Mouse (Mus musculus) spleen, adult 2 months (tissue): ENCODE data around the gene Ankrd27. TPM values are rescaled to one million over a fixed set of nuclear protein-coding genes. Genes with fewer than 3 reads are reported as not detected.

Experiments
- DNase-seq, 2 experiments: peaks; one replicate each; pipeline versions ENCODE4 v3.0.0 to v3.0.0-alpha.2; 2012 to 2021; ENCODE audit warnings: low spot score in 2 of 2, low read depth in 1 of 2
- H3K27ac ChIP-seq: fragments of 200-500 bp; 2 replicates; pipeline ENCODE4 v1.5.1; 2012; ENCODE audit warnings: low read length, inconsistent platforms; ENCODE audit not compliant: insufficient read depth
- H3K27me3 ChIP-seq: fragments of 200-500 bp; 2 replicates; pipeline ENCODE4 v1.6.1; 2012; ENCODE audit warnings: mild to moderate bottlenecking, moderate library complexity, low read length, inconsistent platforms; ENCODE audit not compliant: control insufficient read depth, insufficient read depth
- H3K36me3 ChIP-seq: fragments of 200-500 bp; 2 replicates; pipeline ENCODE4 v1.6.1; 2012; ENCODE audit warnings: mild to moderate bottlenecking, low read length, inconsistent platforms; ENCODE audit not compliant: control insufficient read depth, insufficient read depth
- H3K4me1 ChIP-seq: fragments of 200-500 bp; 2 replicates; pipeline ENCODE4 v1.6.1; 2011; ENCODE audit warnings: inconsistent platforms; ENCODE audit not compliant: control insufficient read depth, insufficient read depth, insufficient read length
- H3K4me3 ChIP-seq: fragments of 200-500 bp; 2 replicates; pipeline ENCODE4 v1.5.1; 2011; ENCODE audit warnings: mild to moderate bottlenecking, inconsistent platforms; ENCODE audit not compliant: insufficient read depth, insufficient read length; ENCODE audit errors: extremely low read depth
- CTCF ChIP-seq: fragments of 200-500 bp; IDR thresholded peaks from 2 replicates; pipeline ENCODE4 v1.5.1; 2011; ENCODE audit warnings: mild to moderate bottlenecking, inconsistent platforms; ENCODE audit not compliant: insufficient read depth, insufficient read length, insufficient replicate concordance; ENCODE audit errors: extremely low read depth
- POLR2A ChIP-seq: fragments of 200-500 bp; IDR thresholded peaks from 2 replicates; pipeline ENCODE4 v1.6.1; 2011; ENCODE audit warnings: low read depth, low read length, inconsistent platforms
- WGBS: fragments of 180-500 bp; shearing (Covaris S2); methylation state at CpG from one replicate; pipeline ENCODE4 v1.1.7; 2018; 5-methylcytosine and 5-hydroxymethylcytosine counted together
- polyA plus RNA-seq: library from polyadenylated mRNA; depleted of rRNA; stranded (reverse); fragments of >200 nt; gene quantifications from 2 replicates; pipeline ENCODE4 v1.2.3, GENCODE M21; 2012; rRNA removed

Gene Ankrd27
- 17.5 and 20.2 TPM in 2 replicates for polyA plus RNA-seq

GRCm38 (mm10) chr7:35586055-35586905 is at the start of gene Ankrd27:
TSS of gene Ankrd27 (plus strand) at chr7:35586244.
- peak within 1 kb of the TSS; percentile 86 for H3K4me3 ChIP-seq
- peaks cover 3% of the 10 kb centered on the region; the same call in 1 of the 2 replicates for H3K4me1 ChIP-seq
- peak; percentile 13; the same call in 1 of the 2 replicates for TF ChIP-seq POLR2A
- TF ChIP-seq CTCF, result no peak
- H3K27me3 ChIP-seq, result peaks cover 5% of the 10 kb centered on the region
- DNase-seq, result peak; percentile 91 to 92
- WGBS, result under 1% methylated on average over 48 of the region's 49 CpGs
- H3K27ac ChIP-seq, result peak within 1 kb of the TSS; percentile 40; the same call in 1 of the 2 replicates
- no peaks in the 10 kb centered on the region for H3K36me3 ChIP-seq

GRCm38 (mm10) chr7:35537562-35537961 is 48.5 kb upstream of the Ankrd27 start, which contains the start of gene Tdrd12:
TSS of gene Tdrd12 (minus strand) at chr7:35537745.
- TF ChIP-seq POLR2A (no peak), CTCF (no peak)
- Histone ChIP-seq H3K4me1 (no peaks in the 10 kb centered on the region), H3K36me3 (no peaks in the 10 kb centered on the region)

GRCm38 (mm10) chr7:35545881-35546280 is 40.2 kb upstream of the Ankrd27 start:
- WGBS, result 47% methylated on average over 4 of the region's 4 CpGs
- TF ChIP-seq CTCF (peak; percentile 61; the same call in 1 of the 2 replicates), POLR2A (no peak)
- peak in 1 of 2 experiments; percentile 43 for DNase-seq
- H3K4me3 ChIP-seq, result no peak overlapping the region
- H3K4me1 ChIP-seq, result no peaks in the 10 kb centered on the region
- peaks cover 18% of the 10 kb centered on the region for H3K36me3 ChIP-seq
- no peaks in the 10 kb centered on the region for H3K27me3 ChIP-seq
- no peak overlapping the region for H3K27ac ChIP-seq

More at GRCm38 (mm10) chr7:35537562-35537961, 48.5 kb upstream of the Ankrd27 start, which contains the start of gene Tdrd12:
- DNase-seq, result no peak
- Histone ChIP-seq H3K27me3 (no peaks in the 10 kb centered on the region), H3K27ac (no peak within 1 kb of the TSS), H3K4me3 (no peak within 1 kb of the TSS)
- WGBS, result 96% methylated on average over 17 of the region's 17 CpGs

- TF ChIP-seq POLR2A, result no peak
- no peak for TF ChIP-seq CTCF
- no peaks in the 10 kb centered on the region for H3K27me3 ChIP-seq
- H3K4me1 ChIP-seq, result peaks cover 2% of the 10 kb centered on the region
- H3K36me3 ChIP-seq, result peaks cover 10% of the 10 kb centered on the region
- H3K27ac ChIP-seq, result peak overlapping the region; percentile 37; the same call in 1 of the 2 replicates
- 68% methylated on average over 10 of the region's 10 CpGs for WGBS
- peak in 1 of 2 experiments; percentile 46 for DNase-seq
- peak overlapping the region; percentile 89; the same call in 1 of the 2 replicates for H3K4me3 ChIP-seq
Measured at GRCm38 (mm10) chr7:35553751-35554604, 32.1 kb upstream of the Ankrd27 start.

GRCm38 (mm10) chr7:35554605-35555175 is 31.4 kb upstream of the Ankrd27 start:
- peaks cover 8% of the 10 kb centered on the region for H3K36me3 ChIP-seq
- 3% methylated on average over 28 of the region's 28 CpGs for WGBS
- peaks cover 2% of the 10 kb centered on the region for H3K4me1 ChIP-seq
- peak overlapping the region; percentile 89 for H3K4me3 ChIP-seq
- no peak for DNase-seq
- H3K27ac ChIP-seq, result peak overlapping the region; percentile 92
- H3K27me3 ChIP-seq, result no peaks in the 10 kb centered on the region
- TF ChIP-seq POLR2A (no peak), CTCF (no peak)
